Mouse (Mus musculus) kidney, postnatal 36 days (tissue): ENCODE measurements around the gene 2810004N23Rik.
A peak's percentile ranks its signal among the peaks of the same experiment; 100 is the strongest.

Source experiments
- DNase-seq, 2 experiments: peaks; one replicate each; pipeline ENCODE4 v3.0.0; 2021 to 2022; ENCODE audit warnings: mixed read lengths in 2 of 2

2810004N23Rik gene

DNA sequence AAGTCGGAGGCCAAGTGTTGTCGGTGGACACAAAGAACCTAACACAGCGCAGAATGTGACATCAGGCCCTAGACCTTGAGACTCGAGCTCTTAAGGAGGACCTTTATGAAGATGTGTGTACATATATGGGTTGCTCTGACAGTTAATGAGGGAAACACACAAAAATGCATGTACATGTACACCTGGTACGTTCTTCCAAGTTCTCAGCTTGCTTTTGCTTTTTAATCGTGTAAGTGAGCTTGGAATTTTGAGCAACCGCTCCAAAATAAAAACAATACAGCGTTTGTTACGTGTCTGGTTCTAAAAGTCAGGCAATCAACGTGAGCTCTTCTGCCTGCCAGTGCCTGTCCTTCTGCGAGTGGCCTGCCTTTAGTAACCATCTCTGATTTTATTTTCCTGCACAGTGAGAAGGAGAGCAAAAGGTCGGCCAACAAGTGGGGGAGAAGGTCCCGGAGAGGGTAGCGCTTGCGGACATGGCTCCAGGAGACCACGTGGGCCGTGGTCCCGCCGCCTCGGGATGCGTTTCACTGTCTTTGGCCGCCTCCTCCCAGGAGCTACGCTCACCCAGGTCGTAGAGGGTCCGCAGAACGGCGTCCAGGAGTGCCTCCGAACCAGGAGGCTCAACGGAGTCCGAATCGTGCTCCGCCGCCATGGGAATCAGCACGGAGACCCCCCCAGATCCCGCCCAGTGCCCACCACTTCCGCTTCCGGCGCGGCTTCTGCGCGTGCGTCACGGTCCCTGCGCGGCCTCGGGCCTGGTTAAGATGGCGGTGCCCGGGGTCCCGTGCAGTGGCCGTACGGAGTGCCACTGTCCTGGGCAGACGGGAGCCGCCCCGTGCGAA is at the start of gene 2810004N23Rik, which contains the start of gene Gnpat:
2810004N23Rik (minus strand) TSS at position 800 of the 842 bp plus-strand sequence.
Gnpat (plus strand) TSS at position 713 of the 842 bp plus-strand sequence.
- DNase-seq = peak; percentile 93 to 97

GRCm38 (mm10) chr8:124911938-124912872 is 49.3 kb upstream of the 2810004N23Rik start:
- DNase-seq = peak; percentile 63 to 69

DNA sequence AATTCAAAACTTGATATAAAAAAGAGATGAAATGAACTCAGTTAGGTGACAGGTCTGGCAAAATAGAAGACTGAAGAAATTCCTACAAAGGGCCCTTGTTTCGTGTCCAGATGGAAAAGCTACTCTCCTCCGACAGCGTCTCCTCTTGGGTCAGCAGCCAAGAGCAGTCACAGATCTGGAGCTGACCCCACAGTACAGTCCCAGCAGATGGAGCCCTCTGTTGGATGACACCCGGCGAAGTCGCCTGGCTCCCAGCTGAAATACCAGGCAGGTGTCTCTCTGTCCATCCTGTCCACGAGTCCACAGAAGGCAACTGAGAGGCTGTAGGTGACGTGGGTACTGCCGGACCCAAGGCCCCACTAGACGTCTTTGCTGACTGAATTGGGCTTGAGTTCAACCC is 47.4 kb upstream of the 2810004N23Rik start:
- no peak for DNase-seq

GRCm38 (mm10) chr8:124909936-124910335 is 47.0 kb upstream of the 2810004N23Rik start:
- peak in 1 of 2 experiments; percentile 14 for DNase-seq

DNA sequence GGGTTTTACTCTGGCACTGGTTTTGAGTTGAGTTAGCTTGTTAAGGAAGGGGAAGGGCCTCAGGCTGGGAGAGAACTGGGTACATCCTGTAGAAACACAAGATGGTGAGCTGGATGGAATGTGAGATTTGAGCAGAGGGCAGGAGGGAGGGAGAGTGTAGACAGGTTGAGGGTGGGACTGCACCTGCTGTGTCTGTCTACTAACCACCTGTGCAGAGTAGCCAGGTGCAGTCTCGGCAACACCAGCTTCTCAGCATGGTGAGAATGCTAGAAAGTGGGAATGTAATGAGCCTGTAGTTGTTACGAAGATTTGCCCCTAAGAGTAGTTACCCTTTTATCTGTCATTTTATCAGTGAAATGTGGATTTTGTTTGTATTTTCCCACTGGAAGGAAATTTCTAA is 42.6 kb upstream of the 2810004N23Rik start:
- no peak for DNase-seq

- peak; percentile 80 to 87 for DNase-seq
Measured at GRCm38 (mm10) chr8:124903198-124903597, 40.3 kb upstream of the 2810004N23Rik start.

- DNase-seq = no peak
Measured at GRCm38 (mm10) chr8:124898251-124898905, 35.5 kb upstream of the 2810004N23Rik start.

GRCm38 (mm10) chr8:124897386-124898250 is 34.7 kb upstream of the 2810004N23Rik start, which contains the start of the genes Exoc8 and Sprtn:
Gene Exoc8 (minus strand): TSS chr8:124897705.
Gene Sprtn (plus strand): TSS chr8:124897886.
- peak; percentile 95 to 98 for DNase-seq

- peak; percentile 85 to 90 for DNase-seq
Measured at GRCm38 (mm10) chr8:124896632-124897385, 33.9 kb upstream of the 2810004N23Rik start.

- DNase-seq = no peak
Measured at GRCm38 (mm10) chr8:124896010-124896631, 33.2 kb upstream of the 2810004N23Rik start.

DNA sequence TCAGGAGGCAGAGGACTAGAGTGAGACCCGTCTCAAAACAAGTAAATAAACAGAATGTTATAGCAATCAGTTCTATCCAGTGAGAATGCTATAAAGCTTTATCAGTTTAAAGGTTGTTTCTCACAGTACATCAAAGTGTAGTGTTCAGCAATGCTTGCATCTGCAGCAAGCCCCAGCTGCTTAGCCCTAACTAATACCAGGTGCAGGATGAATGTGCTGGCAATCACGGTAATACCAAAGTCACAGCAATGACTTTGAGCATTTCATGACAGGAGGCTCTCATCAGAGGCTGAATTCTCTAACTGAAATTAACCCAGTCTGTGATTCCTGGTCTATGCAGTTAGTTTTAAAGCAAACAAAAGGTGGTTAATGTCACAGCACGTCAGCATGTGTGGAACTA is 29.7 kb upstream of the 2810004N23Rik start:
- DNase-seq = no peak

DNA sequence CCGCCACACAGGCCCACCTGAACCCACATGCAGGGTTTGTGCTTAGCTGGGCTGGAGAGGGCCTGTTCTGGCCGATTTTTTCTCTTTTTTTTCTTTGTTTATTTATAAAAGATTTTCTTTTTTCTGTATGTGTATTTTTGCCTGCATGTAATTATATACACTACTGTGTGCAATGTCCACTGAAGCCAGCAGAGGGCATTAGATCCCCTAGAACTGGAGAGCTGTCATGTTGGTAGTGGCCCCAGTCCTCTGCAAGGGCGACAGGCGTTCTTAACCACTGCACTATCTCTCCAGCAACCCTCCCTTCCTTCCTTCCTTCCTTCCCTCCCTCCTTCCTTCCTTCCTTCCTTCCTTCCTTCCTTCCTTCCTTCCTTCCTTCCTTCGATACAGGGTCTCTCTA is 25.5 kb upstream of the 2810004N23Rik start:
- no peak for DNase-seq

GRCm38 (mm10) chr8:124878946-124879526 is 16.1 kb upstream of the 2810004N23Rik start:
- DNase-seq = no peak

DNA sequence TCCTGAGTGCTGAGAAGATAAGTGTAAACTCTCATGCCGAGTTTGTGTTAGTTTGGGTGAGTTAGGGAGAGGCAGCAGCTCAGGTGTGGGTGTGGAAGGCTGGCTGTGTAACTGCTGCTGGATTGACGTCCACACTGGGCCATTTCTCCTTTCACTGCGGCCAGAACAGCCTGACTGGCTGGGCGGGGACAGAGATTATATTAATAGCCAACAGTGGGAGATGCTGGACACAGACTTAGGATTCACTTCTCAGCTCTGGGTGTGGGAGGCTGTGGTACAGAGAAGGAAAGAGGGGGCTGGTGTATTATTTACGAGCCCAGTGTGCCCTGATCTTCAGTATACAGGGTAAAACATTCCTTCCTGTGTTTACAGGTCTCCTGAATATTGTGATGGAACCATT is 15.2 kb upstream of the 2810004N23Rik start:
- no peak for DNase-seq

GRCm38 (mm10) chr8:124872690-124873089 is 9.8 kb upstream of the 2810004N23Rik start:
- no peak for DNase-seq

GRCm38 (mm10) chr8:124872081-124872480 is 9.2 kb upstream of the 2810004N23Rik start:
- no peak for DNase-seq

DNA sequence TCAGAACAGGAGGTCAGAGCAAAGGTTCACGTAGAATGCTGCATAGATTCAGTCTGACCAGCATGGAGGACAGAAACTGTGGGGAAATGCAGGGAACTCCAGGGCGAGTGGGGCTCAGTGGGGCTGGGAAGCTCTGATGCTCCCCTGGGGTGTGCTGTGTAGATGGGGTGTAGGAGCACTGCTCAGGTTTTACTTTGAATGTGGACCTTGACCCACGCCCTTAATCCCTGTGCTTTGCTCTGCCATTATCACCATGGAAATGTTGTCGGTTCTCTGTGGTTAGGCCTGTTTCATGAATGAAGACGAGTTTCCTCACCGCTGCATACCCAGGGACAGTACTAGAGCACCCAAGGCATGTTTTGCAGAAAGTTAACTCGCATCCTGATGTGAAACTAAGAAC is 8.6 kb upstream of the 2810004N23Rik start:
- DNase-seq = no peak

DNA sequence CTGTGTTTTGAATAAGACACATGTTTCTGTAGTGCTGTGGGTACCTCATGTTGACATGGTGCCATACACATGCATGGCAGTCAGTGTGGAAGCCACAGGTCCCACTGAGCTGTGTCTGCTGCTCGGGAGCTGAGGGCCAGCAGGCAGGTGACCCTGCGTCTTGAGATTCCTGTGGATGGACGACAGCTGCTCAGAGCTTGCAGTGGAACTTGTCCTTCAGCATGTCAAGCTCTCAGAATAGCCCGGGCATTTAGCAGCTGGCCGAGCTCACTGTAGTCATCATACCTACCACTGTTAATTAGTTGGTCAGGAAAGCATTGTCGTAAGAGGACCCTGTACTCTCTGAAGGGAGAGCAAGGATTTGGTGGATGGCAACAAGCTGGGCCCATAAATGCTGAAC is 6.8 kb upstream of the 2810004N23Rik start:
- no peak for DNase-seq

- DNase-seq = no peak
Measured at GRCm38 (mm10) chr8:124867126-124867525, 4.2 kb upstream of the 2810004N23Rik start.

- no peak for DNase-seq
Measured at GRCm38 (mm10) chr8:124866669-124867068, 3.7 kb upstream of the 2810004N23Rik start.
